Comparison of ENCODE assay signal across 8 mouse cellular contexts in the genomic region with DNA sequence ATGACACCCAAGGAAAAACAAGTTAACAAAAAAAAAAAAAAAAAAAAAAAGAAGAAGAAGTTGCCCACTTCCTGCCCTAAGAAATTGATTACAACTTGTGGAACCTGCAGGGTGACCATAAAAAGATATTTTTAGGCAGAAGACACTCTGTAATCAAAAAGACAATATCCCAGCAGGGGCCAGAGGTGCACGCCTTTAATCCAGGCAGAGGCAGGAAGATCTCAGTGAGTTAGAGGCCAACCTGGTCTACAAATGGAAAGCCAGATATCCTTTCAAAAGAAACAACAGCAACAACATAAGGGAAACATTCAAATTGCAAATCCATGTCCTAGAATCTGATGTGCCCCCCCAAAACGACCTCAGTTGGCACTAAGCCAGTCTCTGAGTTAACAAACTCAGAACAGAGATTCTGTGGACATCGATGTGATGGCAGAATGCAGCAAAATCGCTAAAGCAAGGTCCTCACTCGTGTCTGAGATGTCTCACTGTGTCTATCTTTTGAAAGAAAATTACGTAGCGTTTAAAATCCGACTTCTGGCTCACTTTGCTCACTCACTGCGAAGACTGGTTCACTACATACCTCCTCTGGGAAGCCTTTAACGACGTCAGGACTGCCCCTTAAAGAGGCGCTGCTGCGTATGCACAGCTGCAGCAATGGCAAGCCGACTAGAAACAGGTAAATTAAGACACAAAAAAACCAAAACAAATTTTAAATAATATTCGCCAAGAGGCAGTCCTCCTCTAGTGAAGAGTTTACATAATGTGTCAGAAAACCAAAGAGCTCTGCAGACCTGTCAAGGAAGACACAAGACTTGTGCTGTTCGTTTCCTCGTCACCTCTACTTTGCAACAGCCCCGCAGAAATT. TPM values are rescaled to one million over a fixed set of nuclear protein-coding genes. Genes with fewer than 3 reads are reported as not detected.
DNase-seq lines count a peak whose midpoint lies in the region; ATAC-seq and TF ChIP-seq lines count a peak whose summit lies in the region.

No protein-coding gene starts in this region.

- peak overlapping the region; percentile 93 for H3K9ac ChIP-seq in forebrain, embryonic 16.5 days (replicated peaks; ENCODE audit: low read depth, low read length)
- H3K9ac ChIP-seq in midbrain, embryonic 16.5 days (ENCODE audit: low read depth, low read length): peak overlapping the region; percentile 92

- peak overlapping the region; percentile 93 for H3K4me3 ChIP-seq in bone marrow macrophage, adult 2 months (ENCODE audit: insufficient read depth, low read length)
- peak overlapping the region; percentile 86 for H3K4me3 ChIP-seq in forebrain, embryonic 16.5 days (replicated peaks; ENCODE audit: low read length)
- H3K4me3 ChIP-seq in limb, embryonic 10.5 days: peak overlapping the region; percentile 93
- H3K4me3 ChIP-seq in midbrain, embryonic 16.5 days (ENCODE audit: low read depth, low read length): peak overlapping the region; percentile 94

- peak; percentile 17 to 25 for DNase-seq in left cerebral cortex, postnatal 36 days (ENCODE audit: low spot score in 2 of 2)
- DNase-seq in left cerebral cortex, adult 8-10 months (ENCODE audit: low spot score in 2 of 2): no peak
- no peak for DNase-seq in limb, embryonic 10.5 days (ENCODE audit: low spot score)
- no peak for DNase-seq in natural killer cell, adult 2 months (ENCODE audit: low spot score in 2 of 2)

- intact Hi-C loops in left cerebral cortex, postnatal 36 days (cut with DNase I): loop anchor here (1.0 to 10.0 kb wide), 2 partner anchors 23 to 1162 kb away; partner anchors contain the start of genes Ang, Rab2b, Rnase4 and Tox4

- no peak for TF ChIP-seq POLR2A in bone marrow macrophage, adult 2 months (IDR thresholded peaks at IDR 0.05; ENCODE audit: borderline replicate concordance, low read depth, low read length)

- H3K9me3 ChIP-seq in forebrain, embryonic 16.5 days (ENCODE audit: control insufficient read depth, low read length): no peaks in the 10 kb centered on the region
- no peaks in the 10 kb centered on the region for H3K9me3 ChIP-seq in limb, embryonic 10.5 days (replicated peaks)
- no peaks in the 10 kb centered on the region for H3K9me3 ChIP-seq in midbrain, embryonic 16.5 days (replicated peaks; ENCODE audit: control insufficient read depth, low read length, poor library complexity, severe bottlenecking)

- peaks cover 26% of the 10 kb centered on the region for H3K4me1 ChIP-seq in bone marrow macrophage, adult 2 months (ENCODE audit: control insufficient read depth, insufficient read depth, low read length)
- H3K4me1 ChIP-seq in forebrain, embryonic 16.5 days (replicated peaks; ENCODE audit: control insufficient read depth, insufficient read depth, low read length): peaks cover 11% of the 10 kb centered on the region
- peaks cover 5% of the 10 kb centered on the region for H3K4me1 ChIP-seq in limb, embryonic 10.5 days
- H3K4me1 ChIP-seq in midbrain, embryonic 16.5 days (ENCODE audit: control insufficient read depth, insufficient read depth, low read length): peaks cover 21% of the 10 kb centered on the region

- peak overlapping the region; percentile 88 for H3K4me2 ChIP-seq in forebrain, embryonic 16.5 days (ENCODE audit: low read length)
- peak overlapping the region; percentile 81 for H3K4me2 ChIP-seq in midbrain, embryonic 16.5 days (ENCODE audit: low read length)

- no peaks in the 10 kb centered on the region for H3K27me3 ChIP-seq in forebrain, embryonic 16.5 days (replicated peaks; ENCODE audit: control insufficient read depth, insufficient read depth, low read length)
- H3K27me3 ChIP-seq in limb, embryonic 10.5 days (ENCODE audit: low read depth, poor library complexity, severe bottlenecking): no peaks in the 10 kb centered on the region
- no peaks in the 10 kb centered on the region for H3K27me3 ChIP-seq in midbrain, embryonic 16.5 days (ENCODE audit: control insufficient read depth, insufficient read depth, low read depth, low read length)

- no peak for ATAC-seq in forebrain, embryonic 16.5 days
- ATAC-seq in midbrain, embryonic 16.5 days: no peak
- no peak for ATAC-seq in megakaryocyte progenitor cell, adult 5-6 weeks (replicated peaks; ENCODE audit: poor library complexity)

- peak overlapping the region; percentile 47 for H3K27ac ChIP-seq in bone marrow macrophage, adult 2 months (ENCODE audit: insufficient read depth, low read depth, low read length)
- peak overlapping the region; percentile 96 for H3K27ac ChIP-seq in forebrain, embryonic 16.5 days (ENCODE audit: low read length)
- peak overlapping the region; percentile 93 for H3K27ac ChIP-seq in limb, embryonic 10.5 days
- peak overlapping the region; percentile 94 for H3K27ac ChIP-seq in midbrain, embryonic 16.5 days (ENCODE audit: low read length)

- 8% methylated on average over 18 of the region's 18 CpGs for WGBS in forebrain, embryonic 16.5 days
- 12% methylated on average over 18 of the region's 18 CpGs for WGBS in limb, embryonic 10.5 days
- 6% methylated on average over 18 of the region's 18 CpGs for WGBS in midbrain, embryonic 16.5 days

- TF ChIP-seq CTCF in bone marrow macrophage, adult 2 months (IDR thresholded peaks at IDR 0.05; ENCODE audit: low read depth, low read length): no peak

- no peaks in the 10 kb centered on the region for H3K36me3 ChIP-seq in forebrain, embryonic 16.5 days (ENCODE audit: control insufficient read depth, insufficient read depth)
- peaks cover 7% of the 10 kb centered on the region for H3K36me3 ChIP-seq in limb, embryonic 10.5 days
- peaks cover 3% of the 10 kb centered on the region; the same call in 1 of the 2 replicates for H3K36me3 ChIP-seq in midbrain, embryonic 16.5 days (ENCODE audit: control insufficient read depth, insufficient read depth, low read length)

RNA-seq across cellular contexts. Expression of gene Chd8, which starts 1.0 kb away (rescaled TPM):
- 100 to 1,000 TPM in 1 of 2 experiments, 10 to 100 TPM in 1; 99.3 to 148 TPM for total RNA-seq in left cerebral cortex, postnatal 36 days (2021)
- 100 to 1,000 TPM; 103 to 130 (median 111) TPM for total RNA-seq in left cerebral cortex, adult 8-10 months (2022)
- polyA plus RNA-seq in bone marrow macrophage, adult 2 months (2012; ENCODE audit: insufficient read depth, insufficient read length, missing spikeins): 82.6 and 83.6 TPM in 2 replicates
- 37.4 and 42.4 TPM in 2 replicates for polyA plus RNA-seq in forebrain, embryonic 16.5 days (2015; fragmentation: Nextera tagmentation; extraction: Ambion mirVana)
- polyA plus RNA-seq in limb, embryonic 10.5 days (2016; fragmentation: Nextera tagmentation; extraction: Ambion mirVana): 43.9 and 49.6 TPM in 2 replicates
- polyA plus RNA-seq in midbrain, embryonic 16.5 days (2015; fragmentation: Nextera tagmentation; extraction: Ambion mirVana): 43.1 and 45.5 TPM in 2 replicates
- 78.7 and 79.5 TPM in 2 replicates for total RNA-seq in megakaryocyte progenitor cell, adult 5-6 weeks (2015)
- 43.7 and 57.7 TPM in 2 replicates for total RNA-seq in megakaryocyte progenitor cell, adult 5-6 weeks (2017)

RNA-seq across cellular contexts. Expression of gene Tox4, which starts 22.4 kb away (rescaled TPM):
- total RNA-seq in left cerebral cortex, postnatal 36 days (2021): 10 to 100 TPM; 58.6 to 68.3 TPM
- total RNA-seq in left cerebral cortex, adult 8-10 months (2022): 10 to 100 TPM; 57.5 to 72.6 (median 62.7) TPM
- 39.0 and 39.2 TPM in 2 replicates for polyA plus RNA-seq in bone marrow macrophage, adult 2 months (2012; ENCODE audit: insufficient read depth, insufficient read length, missing spikeins)
- 52.1 and 60.2 TPM in 2 replicates for polyA plus RNA-seq in forebrain, embryonic 16.5 days (2015; fragmentation: Nextera tagmentation; extraction: Ambion mirVana)
- 49.3 and 56.6 TPM in 2 replicates for polyA plus RNA-seq in limb, embryonic 10.5 days (2016; fragmentation: Nextera tagmentation; extraction: Ambion mirVana)
- 51.8 and 55.6 TPM in 2 replicates for polyA plus RNA-seq in midbrain, embryonic 16.5 days (2015; fragmentation: Nextera tagmentation; extraction: Ambion mirVana)
- total RNA-seq in megakaryocyte progenitor cell, adult 5-6 weeks (2015): 34.0 and 35.8 TPM in 2 replicates
- total RNA-seq in megakaryocyte progenitor cell, adult 5-6 weeks (2017): 41.2 and 43.0 TPM in 2 replicates

RNA-seq across cellular contexts. Expression of gene Rab2b, which starts 22.8 kb away (rescaled TPM):
- total RNA-seq in left cerebral cortex, postnatal 36 days (2021): 10 to 100 TPM; 35.9 to 36.2 TPM
- total RNA-seq in left cerebral cortex, adult 8-10 months (2022): 10 to 100 TPM; 34.9 to 41.4 (median 38.6) TPM
- 17.6 and 20.0 TPM in 2 replicates for polyA plus RNA-seq in bone marrow macrophage, adult 2 months (2012; ENCODE audit: insufficient read depth, insufficient read length, missing spikeins)
- 54.9 and 56.8 TPM in 2 replicates for polyA plus RNA-seq in forebrain, embryonic 16.5 days (2015; fragmentation: Nextera tagmentation; extraction: Ambion mirVana)
- polyA plus RNA-seq in limb, embryonic 10.5 days (2016; fragmentation: Nextera tagmentation; extraction: Ambion mirVana): 20.8 and 21.8 TPM in 2 replicates
- 62.5 and 65.9 TPM in 2 replicates for polyA plus RNA-seq in midbrain, embryonic 16.5 days (2015; fragmentation: Nextera tagmentation; extraction: Ambion mirVana)
- 6.5 and 8.1 TPM in 2 replicates for total RNA-seq in megakaryocyte progenitor cell, adult 5-6 weeks (2015)
- 3.7 and 5.0 TPM in 2 replicates for total RNA-seq in megakaryocyte progenitor cell, adult 5-6 weeks (2017)

RNA-seq across cellular contexts. Expression of gene Mettl3, which starts 48.4 kb away (rescaled TPM):
- 10 to 100 TPM; 26.4 to 49.8 TPM for total RNA-seq in left cerebral cortex, postnatal 36 days (2021)
- total RNA-seq in left cerebral cortex, adult 8-10 months (2022): 10 to 100 TPM; 30.0 to 35.0 (median 32.4) TPM
- polyA plus RNA-seq in bone marrow macrophage, adult 2 months (2012; ENCODE audit: insufficient read depth, insufficient read length, missing spikeins): 31.8 and 34.2 TPM in 2 replicates
- polyA plus RNA-seq in forebrain, embryonic 16.5 days (2015; fragmentation: Nextera tagmentation; extraction: Ambion mirVana): 53.3 and 55.7 TPM in 2 replicates
- polyA plus RNA-seq in limb, embryonic 10.5 days (2016; fragmentation: Nextera tagmentation; extraction: Ambion mirVana): 58.6 and 64.5 TPM in 2 replicates
- 46.9 and 48.1 TPM in 2 replicates for polyA plus RNA-seq in midbrain, embryonic 16.5 days (2015; fragmentation: Nextera tagmentation; extraction: Ambion mirVana)
- total RNA-seq in megakaryocyte progenitor cell, adult 5-6 weeks (2015): 49.6 and 50.3 TPM in 2 replicates
- 40.3 and 40.8 TPM in 2 replicates for total RNA-seq in megakaryocyte progenitor cell, adult 5-6 weeks (2017)

RNA-seq across cellular contexts. Expression of gene Supt16, which starts 59.3 kb away (rescaled TPM):
- total RNA-seq in left cerebral cortex, postnatal 36 days (2021): 10 to 100 TPM; 50.8 to 51.3 TPM
- total RNA-seq in left cerebral cortex, adult 8-10 months (2022): 10 to 100 TPM; 59.0 to 62.8 (median 60.4) TPM
- polyA plus RNA-seq in bone marrow macrophage, adult 2 months (2012; ENCODE audit: insufficient read depth, insufficient read length, missing spikeins): 52.0 and 52.9 TPM in 2 replicates
- 55.8 and 67.3 TPM in 2 replicates for polyA plus RNA-seq in forebrain, embryonic 16.5 days (2015; fragmentation: Nextera tagmentation; extraction: Ambion mirVana)
- polyA plus RNA-seq in limb, embryonic 10.5 days (2016; fragmentation: Nextera tagmentation; extraction: Ambion mirVana): 78.5 and 84.5 TPM in 2 replicates
- 38.0 and 46.6 TPM in 2 replicates for polyA plus RNA-seq in midbrain, embryonic 16.5 days (2015; fragmentation: Nextera tagmentation; extraction: Ambion mirVana)
- total RNA-seq in megakaryocyte progenitor cell, adult 5-6 weeks (2015): 90.6 and 92.7 TPM in 2 replicates
- total RNA-seq in megakaryocyte progenitor cell, adult 5-6 weeks (2017): 219 and 256 TPM in 2 replicates

Comparison
In these comparisons a context has a peak if more than half of its experiments do, and no peak if none do; other contexts are left out.
1. DNase-seq: peak in left cerebral cortex, postnatal 36 days (2 of 2); none in left cerebral cortex, adult 8-10 months (0 of 2), limb, embryonic 10.5 days (single experiment) and natural killer cell, adult 2 months (0 of 2).
2. Peak in every context shown above with its lines, with median percentiles within 50 percentile points of each other: H3K27ac ChIP-seq and H3K4me3 ChIP-seq.